Mouse (Mus musculus): ENCODE measurements around the gene Pcyox1.
"Not testable (repeated sequence)": the region's sequence is repeated elsewhere in the genome, so short reads cannot be mapped to it uniquely, and the experiment has no call there.

GRCm38 (mm10) chr6:86380112-86380511 lies 16.8 kb downstream of the Pcyox1 start:
- TF ChIP-seq CTCF (IDR thresholded peaks at IDR 0.05; ENCODE audit: control insufficient read depth, insufficient read depth, insufficient replicate concordance, low read depth, low read length); POLR2A (IDR thresholded peaks at IDR 0.05; ENCODE audit: control insufficient read depth, low read depth, low read length): not testable (repeated sequence)
